Mouse (Mus musculus): ENCODE data around the gene Cep57l1. TPM values are rescaled to one million over a fixed set of nuclear protein-coding genes. Genes with fewer than 3 reads are reported as not detected.
"Not testable (repeated sequence)": the region's sequence is repeated elsewhere in the genome, so short reads cannot be mapped to it uniquely, and the experiment has no call there.

Gene Cep57l1
- polyA plus RNA-seq, 1 experiment from 2014 or later, result 20.7 TPM

DNA sequence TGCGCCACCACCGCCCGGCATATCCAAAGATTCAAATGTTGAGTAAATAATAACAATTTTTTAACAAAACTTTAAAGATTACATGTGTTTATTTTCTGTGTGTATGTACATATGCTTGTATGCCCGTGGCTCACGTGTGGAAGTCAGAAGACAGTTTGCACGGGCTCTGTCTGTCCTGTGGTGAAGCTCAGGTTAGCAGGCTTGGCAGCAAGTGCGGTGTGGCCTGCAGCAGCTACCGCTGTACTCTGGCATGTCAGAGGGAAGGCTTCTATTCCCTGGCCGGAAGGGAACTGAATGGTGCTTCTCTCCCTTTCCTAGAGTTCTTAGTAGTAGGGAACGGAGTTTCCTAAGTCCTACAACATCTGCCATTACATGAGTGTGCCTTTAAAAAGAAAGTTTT is 15.4 kb upstream of the Cep57l1 start:
- H3K27ac ChIP-seq, result no peak overlapping the region
- H3K27me3 ChIP-seq (ENCODE audit: insufficient read depth, poor library complexity, severe bottlenecking), result no peaks in the 10 kb centered on the region
- H3K9me3 ChIP-seq, result no peaks in the 10 kb centered on the region
- H3K4me1 ChIP-seq (replicated peaks), result no peaks in the 10 kb centered on the region
- no peak overlapping the region for H3K4me3 ChIP-seq
- DNase-seq (ENCODE audit: low spot score), result no peak
- H3K36me3 ChIP-seq, result no peaks in the 10 kb centered on the region
- WGBS, result 86% methylated on average over 10 of the region's 10 CpGs

DNA sequence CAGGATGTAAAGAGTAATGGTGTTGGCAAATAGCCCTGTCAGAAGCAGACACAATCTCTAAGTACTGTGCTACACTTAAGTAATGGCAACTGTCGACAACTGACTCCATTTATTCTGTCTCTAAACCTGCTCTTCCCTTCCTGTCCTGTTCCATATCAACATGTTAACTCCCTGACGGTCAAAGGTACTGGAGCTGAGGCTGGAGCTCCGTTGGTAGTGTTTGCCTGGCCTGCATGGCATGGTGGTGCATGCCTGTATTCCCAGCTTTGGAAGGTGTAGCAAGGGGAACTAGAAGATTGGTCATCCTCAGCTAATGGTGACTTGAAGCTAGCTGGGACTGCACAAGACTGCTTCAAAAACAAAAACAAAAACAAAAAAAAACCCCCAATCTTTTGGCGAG is 14.2 kb upstream of the Cep57l1 start:
- H3K27ac ChIP-seq, result no peak overlapping the region
- no peak overlapping the region for H3K4me3 ChIP-seq
- no peaks in the 10 kb centered on the region for H3K4me1 ChIP-seq (replicated peaks)
- H3K36me3 ChIP-seq, result no peaks in the 10 kb centered on the region
- DNase-seq (ENCODE audit: low spot score), result no peak
- 83% methylated on average over 4 of the region's 4 CpGs for WGBS
- H3K9me3 ChIP-seq, result no peaks in the 10 kb centered on the region
- no peaks in the 10 kb centered on the region for H3K27me3 ChIP-seq (ENCODE audit: insufficient read depth, poor library complexity, severe bottlenecking)

DNA sequence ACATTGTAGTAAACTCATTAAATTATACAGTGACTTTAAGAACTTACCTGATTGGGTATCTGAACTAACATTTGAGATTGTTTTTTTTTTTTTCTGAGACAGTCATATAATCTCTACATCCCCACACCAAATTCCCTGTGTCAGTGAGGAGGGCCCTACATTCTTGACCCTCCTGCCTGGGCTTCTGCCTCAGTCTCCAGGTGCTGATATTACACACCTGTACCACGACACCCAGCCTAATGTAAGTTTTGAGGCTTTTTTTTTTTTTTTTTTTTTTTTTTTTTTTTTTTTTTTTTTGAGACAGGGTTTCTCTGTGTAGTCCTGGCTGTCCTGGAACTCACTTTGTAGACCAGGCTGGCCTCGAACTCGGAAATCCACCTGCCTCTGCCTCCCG is 13.6 kb upstream of the Cep57l1 start:
- DNase-seq (ENCODE audit: low spot score); H3K4me1 ChIP-seq (replicated peaks); H3K9me3 ChIP-seq; H3K36me3 ChIP-seq; H3K4me3 ChIP-seq; H3K27ac ChIP-seq; H3K27me3 ChIP-seq (ENCODE audit: insufficient read depth, poor library complexity, severe bottlenecking): not testable (repeated sequence)
- WGBS, result 88% methylated on average over 4 of the region's 4 CpGs

DNA sequence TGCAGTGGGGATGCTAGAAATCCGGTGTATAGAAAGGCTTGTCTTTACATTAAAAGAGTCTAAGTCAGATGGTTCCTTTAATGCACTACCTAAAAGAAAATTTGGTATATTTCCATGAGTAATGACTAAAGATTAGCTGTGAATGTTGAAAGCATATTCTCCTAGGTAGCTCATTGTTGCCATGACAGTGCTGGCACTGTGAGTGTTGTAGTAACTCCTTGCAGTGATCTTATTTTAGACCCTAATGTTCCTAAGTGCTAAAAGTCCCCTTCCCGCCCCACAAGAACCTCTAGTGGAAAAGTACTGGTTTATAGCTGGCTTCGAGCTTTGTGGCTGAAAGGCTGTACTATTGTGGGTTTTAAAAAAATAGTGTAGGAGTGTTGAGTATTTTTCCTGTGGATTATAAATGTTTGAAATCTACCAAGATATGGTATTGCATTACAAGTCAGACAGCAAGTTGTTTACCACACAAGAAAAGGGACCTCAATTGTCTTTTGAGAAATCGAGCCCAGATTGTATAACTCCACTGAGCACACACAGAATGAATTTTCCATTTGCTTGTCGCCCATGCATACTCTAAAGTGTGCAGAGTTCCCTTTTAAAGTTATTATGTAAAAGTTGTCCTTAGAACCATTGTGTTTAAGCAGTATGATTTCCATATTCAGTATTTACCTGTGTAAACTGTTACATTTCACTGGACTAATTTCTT is 13.1 kb upstream of the Cep57l1 start:
- H3K27me3 ChIP-seq (ENCODE audit: insufficient read depth, poor library complexity, severe bottlenecking), result no peaks in the 10 kb centered on the region
- no peaks in the 10 kb centered on the region for H3K9me3 ChIP-seq
- 84% methylated on average over 5 of the region's 5 CpGs for WGBS
- H3K36me3 ChIP-seq, result no peaks in the 10 kb centered on the region
- no peaks in the 10 kb centered on the region for H3K4me1 ChIP-seq (replicated peaks)
- H3K4me3 ChIP-seq, result no peak overlapping the region
- H3K27ac ChIP-seq, result no peak overlapping the region
- no peak for DNase-seq (ENCODE audit: low spot score)

DNA sequence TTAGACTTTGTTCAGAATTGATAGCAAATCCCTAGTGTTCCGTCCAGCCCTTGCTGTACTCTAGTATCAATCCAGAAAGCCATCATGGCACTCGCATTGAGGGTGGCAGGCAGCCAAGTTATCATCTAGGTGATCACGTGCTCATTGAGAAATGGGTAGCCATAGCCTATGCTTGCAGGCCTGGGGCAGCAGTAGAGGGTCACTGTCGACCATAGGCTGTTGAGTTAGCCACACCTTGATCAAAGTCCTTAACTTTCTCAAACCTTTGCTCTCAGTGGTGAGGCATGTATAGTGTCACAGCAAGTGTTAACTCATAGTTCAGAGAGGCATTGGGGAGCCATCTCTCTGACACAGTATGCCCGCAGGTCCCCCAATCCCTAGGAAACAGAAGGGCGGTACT is 11.5 kb upstream of the Cep57l1 start:
- Histone ChIP-seq H3K4me3 (no peak overlapping the region), H3K27ac (no peak overlapping the region), H3K4me1 (replicated peaks) (no peaks in the 10 kb centered on the region), H3K9me3 (no peaks in the 10 kb centered on the region), H3K36me3 (no peaks in the 10 kb centered on the region), H3K27me3 (ENCODE audit: insufficient read depth, poor library complexity, severe bottlenecking) (no peaks in the 10 kb centered on the region)
- no peak for DNase-seq (ENCODE audit: low spot score)
- WGBS, result 93% methylated on average over 6 of the region's 6 CpGs

DNA sequence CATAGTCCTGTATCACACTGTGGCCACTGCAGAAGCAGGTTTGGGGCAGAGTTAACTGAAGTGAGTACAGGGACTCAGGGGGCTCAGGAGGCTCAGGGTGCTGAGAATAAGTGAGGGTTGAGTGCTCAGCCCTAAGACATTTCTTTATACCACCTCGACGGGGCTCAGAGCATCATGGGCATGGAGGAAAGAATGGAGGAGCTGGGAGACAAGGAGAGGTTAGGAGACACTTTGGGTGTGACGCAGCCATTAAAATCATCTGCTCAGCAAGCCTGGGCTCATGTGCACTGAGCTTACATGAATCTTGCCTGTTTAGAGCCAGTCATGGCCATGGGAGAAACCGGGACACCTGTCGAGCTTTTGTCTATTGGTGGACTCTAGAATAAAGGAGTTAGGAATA is 10.7 kb upstream of the Cep57l1 start:
- 89% methylated on average over 5 of the region's 5 CpGs for WGBS
- no peak overlapping the region for H3K4me3 ChIP-seq
- H3K4me1 ChIP-seq (replicated peaks), result no peaks in the 10 kb centered on the region
- H3K36me3 ChIP-seq, result no peaks in the 10 kb centered on the region
- no peaks in the 10 kb centered on the region for H3K9me3 ChIP-seq
- H3K27ac ChIP-seq, result no peak overlapping the region
- DNase-seq (ENCODE audit: low spot score), result no peak
- no peaks in the 10 kb centered on the region for H3K27me3 ChIP-seq (ENCODE audit: insufficient read depth, poor library complexity, severe bottlenecking)

DNA sequence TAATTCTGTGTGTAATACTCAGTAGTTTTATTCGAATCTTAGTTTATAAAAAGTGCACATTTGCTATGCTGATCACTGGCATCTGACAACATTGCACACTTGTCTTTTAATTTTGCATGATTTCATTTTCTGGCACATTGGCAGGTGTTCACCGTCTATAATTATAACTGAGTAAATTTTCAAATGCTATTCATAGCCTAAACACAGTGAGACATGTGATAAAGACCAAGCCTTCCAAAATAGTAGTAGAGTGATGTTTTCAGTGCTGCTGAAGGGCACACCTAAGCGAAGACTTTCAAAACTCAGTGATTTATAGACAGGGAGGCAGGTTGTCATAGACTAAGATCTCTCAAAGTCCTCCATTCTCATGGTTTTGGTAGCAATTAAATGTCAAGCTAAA is 9.6 kb upstream of the Cep57l1 start:
- Histone ChIP-seq H3K27me3 (ENCODE audit: insufficient read depth, poor library complexity, severe bottlenecking) (no peaks in the 10 kb centered on the region), H3K9me3 (no peaks in the 10 kb centered on the region), H3K4me1 (replicated peaks) (0 out of 2 replicates have a peak, but pooled peaks cover under 1% of the 10 kb centered on the region), H3K27ac (no peak overlapping the region), H3K4me3 (no peak overlapping the region), H3K36me3 (no peaks in the 10 kb centered on the region)
- no peak for DNase-seq (ENCODE audit: low spot score)
- 94% methylated on average over 3 of the region's 3 CpGs for WGBS

DNA sequence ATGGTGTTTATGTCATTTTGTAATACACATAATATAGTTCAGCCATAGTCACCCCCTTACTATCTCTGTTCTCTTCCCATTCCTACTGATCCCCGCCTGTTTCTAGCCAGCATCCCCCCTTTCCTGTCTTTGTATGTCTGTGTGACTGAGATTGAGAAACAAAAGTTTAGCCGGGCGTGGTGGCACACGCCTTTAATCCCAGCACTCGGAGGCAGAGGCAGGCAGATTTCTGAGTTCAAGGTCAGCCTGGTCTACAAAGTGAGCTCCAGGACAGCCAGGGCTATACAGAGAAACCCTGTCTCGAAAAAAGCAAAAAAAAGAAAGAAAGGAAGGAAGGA is 9.0 kb upstream of the Cep57l1 start:
- not testable (repeated sequence) for H3K27ac ChIP-seq; H3K4me1 ChIP-seq (replicated peaks); DNase-seq (ENCODE audit: low spot score); H3K4me3 ChIP-seq; H3K36me3 ChIP-seq; H3K27me3 ChIP-seq (ENCODE audit: insufficient read depth, poor library complexity, severe bottlenecking); H3K9me3 ChIP-seq
- WGBS, result 91% methylated on average over 6 of the region's 6 CpGs

DNA sequence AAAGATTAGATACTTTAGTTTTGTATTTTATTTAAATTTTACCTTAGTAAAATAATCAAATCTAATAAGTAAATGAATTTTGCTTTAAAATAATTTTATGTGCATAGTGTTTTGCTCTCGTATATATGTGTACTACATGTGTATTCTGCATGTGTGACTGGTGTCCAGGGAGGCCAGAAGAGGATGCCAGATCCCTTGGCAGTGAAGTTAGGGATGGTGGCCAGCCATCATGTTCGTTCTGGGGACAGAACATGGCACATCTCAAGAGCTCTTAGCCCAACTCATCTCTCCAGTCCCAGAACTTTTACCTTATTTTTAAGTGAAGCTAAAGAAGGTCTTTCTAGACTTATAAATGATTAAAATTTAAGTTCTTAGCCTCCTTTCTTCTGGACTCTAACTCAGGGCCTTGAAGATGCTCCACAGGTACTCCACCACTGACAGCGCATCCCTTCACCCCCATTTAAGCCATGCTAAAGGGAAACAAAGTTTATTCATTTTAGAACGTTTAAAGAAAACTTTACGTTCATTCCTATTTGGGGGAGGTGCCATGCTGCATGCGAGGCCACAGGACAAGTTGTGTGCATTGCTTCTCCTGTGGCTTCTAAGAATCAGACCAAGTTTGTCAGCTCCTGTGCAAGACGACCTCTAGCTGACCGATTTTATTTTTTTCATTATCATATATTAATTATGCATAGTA is 8.5 kb upstream of the Cep57l1 start:
- Histone ChIP-seq H3K9me3 (no peaks in the 10 kb centered on the region), H3K4me1 (replicated peaks) (peaks cover 11% of the 10 kb centered on the region), H3K36me3 (no peaks in the 10 kb centered on the region), H3K27ac (no peak overlapping the region), H3K27me3 (ENCODE audit: insufficient read depth, poor library complexity, severe bottlenecking) (no peaks in the 10 kb centered on the region), H3K4me3 (no peak overlapping the region)
- 90% methylated on average over 8 of the region's 8 CpGs for WGBS
- DNase-seq (ENCODE audit: low spot score), result no peak

DNA sequence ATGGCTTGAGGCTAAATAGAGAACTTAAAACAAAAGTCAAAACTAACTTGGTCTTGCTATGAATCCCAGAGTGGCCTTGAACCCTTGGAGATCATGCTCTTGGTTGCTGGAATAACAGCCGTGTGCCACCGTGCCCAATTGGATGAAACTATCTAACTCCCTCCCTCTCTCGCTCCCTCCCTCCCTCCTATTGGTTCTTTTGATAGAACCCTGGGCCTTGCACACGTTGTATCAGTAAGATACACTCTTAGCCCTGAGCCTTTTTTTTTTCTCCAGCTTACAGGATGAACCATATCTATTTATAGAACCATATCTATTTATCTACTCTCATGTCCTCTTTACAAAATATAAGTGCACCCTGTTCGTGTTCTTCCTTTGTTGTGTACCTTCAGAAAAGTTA is 6.8 kb upstream of the Cep57l1 start:
- peaks cover 28% of the 10 kb centered on the region for H3K4me1 ChIP-seq (replicated peaks)
- H3K27ac ChIP-seq, result no peak overlapping the region
- no peak for DNase-seq (ENCODE audit: low spot score)
- no peaks in the 10 kb centered on the region for H3K9me3 ChIP-seq
- no peak overlapping the region for H3K4me3 ChIP-seq
- H3K27me3 ChIP-seq (ENCODE audit: insufficient read depth, poor library complexity, severe bottlenecking), result no peaks in the 10 kb centered on the region
- WGBS, result 85% methylated on average over 5 of the region's 5 CpGs
- no peaks in the 10 kb centered on the region for H3K36me3 ChIP-seq

DNA sequence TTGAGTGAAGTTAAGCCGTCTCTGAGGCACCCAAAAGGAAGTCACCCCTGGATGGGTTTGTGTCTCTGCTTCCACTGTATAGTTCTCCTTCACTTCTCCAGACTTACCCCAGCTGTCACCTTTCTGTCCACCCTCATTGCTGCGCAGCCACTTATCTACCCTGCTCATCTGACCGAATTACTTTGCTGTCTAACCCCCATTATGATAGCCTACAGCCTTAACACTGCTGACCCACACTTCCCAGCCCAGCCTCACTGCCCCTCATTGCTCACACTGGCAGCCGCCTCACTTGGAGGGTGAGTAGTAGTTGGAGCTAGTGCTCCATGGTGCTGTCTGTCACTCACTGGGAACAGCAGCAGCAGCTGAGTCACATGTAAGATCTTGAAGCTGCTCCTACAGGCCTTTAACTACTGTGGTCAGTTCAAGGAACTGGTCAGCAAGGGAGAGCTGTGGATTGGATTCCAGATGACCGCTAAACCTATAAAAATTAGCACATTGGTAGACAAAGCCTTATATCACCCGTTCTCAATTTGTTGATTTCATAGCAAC is 4.7 kb upstream of the Cep57l1 start:
- WGBS, result 90% methylated on average over 6 of the region's 6 CpGs
- Histone ChIP-seq H3K9me3 (no peaks in the 10 kb centered on the region), H3K27me3 (ENCODE audit: insufficient read depth, poor library complexity, severe bottlenecking) (no peaks in the 10 kb centered on the region), H3K27ac (no peak overlapping the region), H3K4me1 (replicated peaks) (peaks cover 35% of the 10 kb centered on the region), H3K36me3 (no peaks in the 10 kb centered on the region), H3K4me3 (no peak overlapping the region)
- no peak for DNase-seq (ENCODE audit: low spot score)

DNA sequence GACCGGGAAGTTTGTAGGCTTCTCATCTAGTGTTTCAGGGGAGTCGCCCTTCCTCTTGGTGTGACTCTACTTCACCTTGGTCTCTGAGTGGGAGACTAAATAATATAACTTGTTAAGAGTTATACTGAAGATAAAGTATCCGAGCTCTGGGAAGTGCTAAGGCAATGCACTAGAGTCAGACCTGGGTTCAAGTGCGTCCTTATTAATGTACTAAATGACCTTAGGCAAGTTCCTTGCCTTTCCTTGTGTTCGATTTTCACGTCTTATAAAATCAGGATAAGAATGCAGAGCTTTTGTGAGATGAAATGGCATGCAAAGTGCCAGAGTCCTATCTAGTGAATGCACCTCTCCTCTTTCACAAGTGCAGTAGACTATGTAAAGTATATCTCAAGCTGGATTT is 2.9 kb upstream of the Cep57l1 start:
- WGBS, result 90% methylated on average over 6 of the region's 6 CpGs
- H3K36me3 ChIP-seq, result no peaks in the 10 kb centered on the region
- H3K4me3 ChIP-seq, result peak overlapping the region; percentile 65
- H3K4me1 ChIP-seq (replicated peaks), result peaks cover 35% of the 10 kb centered on the region
- no peak for DNase-seq (ENCODE audit: low spot score)
- H3K27ac ChIP-seq, result no peak overlapping the region
- no peaks in the 10 kb centered on the region for H3K9me3 ChIP-seq
- no peaks in the 10 kb centered on the region for H3K27me3 ChIP-seq (ENCODE audit: insufficient read depth, poor library complexity, severe bottlenecking)

DNA sequence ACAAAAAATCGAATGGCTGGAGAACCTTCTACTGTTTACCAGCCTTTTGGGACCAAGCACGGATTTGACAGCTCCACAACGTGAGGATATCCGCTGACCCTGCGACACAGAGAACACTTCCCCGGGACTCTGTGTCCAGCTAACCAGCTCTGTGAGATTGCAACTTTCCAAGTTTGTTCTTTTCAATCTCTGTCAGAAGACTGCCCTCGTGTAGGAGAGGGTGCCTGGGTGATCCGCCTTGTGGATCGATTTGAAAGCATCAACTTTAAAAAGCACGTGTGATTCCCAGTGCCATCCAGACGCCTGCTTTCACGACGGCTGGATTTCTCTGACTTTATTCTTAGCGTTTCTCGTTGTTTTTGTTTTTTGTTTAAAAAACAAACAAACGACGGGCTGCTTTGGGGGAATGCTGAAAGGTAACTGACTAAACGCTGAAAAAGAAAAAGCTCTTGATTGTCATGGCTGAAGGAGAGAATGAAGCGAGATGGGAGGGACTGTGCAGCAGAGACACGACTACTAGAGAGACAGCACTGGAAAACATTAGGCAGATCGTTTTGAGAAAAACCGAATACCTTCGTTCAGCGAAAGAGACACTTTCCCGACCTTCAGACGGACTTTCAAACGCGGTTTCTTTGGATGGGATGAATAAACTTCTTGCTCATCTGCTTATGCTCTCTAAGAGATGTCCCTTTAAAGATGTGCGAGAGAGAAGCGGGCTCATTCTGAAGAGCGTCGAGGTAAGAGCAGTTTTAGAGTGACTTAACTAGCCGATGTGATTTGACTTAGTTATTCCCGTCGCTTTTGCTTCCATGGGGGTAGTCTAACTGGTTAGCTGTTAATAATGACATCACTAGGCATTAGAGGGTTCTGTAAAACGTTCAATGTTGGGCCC is 1.1 kb upstream of the Cep57l1 start:
- DNase-seq (ENCODE audit: low spot score), result peak; percentile 13
- Histone ChIP-seq H3K9me3 (no peaks in the 10 kb centered on the region), H3K36me3 (no peaks in the 10 kb centered on the region), H3K4me1 (replicated peaks) (peaks cover 35% of the 10 kb centered on the region), H3K27me3 (ENCODE audit: insufficient read depth, poor library complexity, severe bottlenecking) (no peaks in the 10 kb centered on the region), H3K4me3 (peak overlapping the region; percentile 65), H3K27ac (peak overlapping the region; percentile 96)
- 2% methylated on average over 36 of the region's 36 CpGs for WGBS
